Mouse (Mus musculus): ENCODE results near the gene Sacs.

DNA sequence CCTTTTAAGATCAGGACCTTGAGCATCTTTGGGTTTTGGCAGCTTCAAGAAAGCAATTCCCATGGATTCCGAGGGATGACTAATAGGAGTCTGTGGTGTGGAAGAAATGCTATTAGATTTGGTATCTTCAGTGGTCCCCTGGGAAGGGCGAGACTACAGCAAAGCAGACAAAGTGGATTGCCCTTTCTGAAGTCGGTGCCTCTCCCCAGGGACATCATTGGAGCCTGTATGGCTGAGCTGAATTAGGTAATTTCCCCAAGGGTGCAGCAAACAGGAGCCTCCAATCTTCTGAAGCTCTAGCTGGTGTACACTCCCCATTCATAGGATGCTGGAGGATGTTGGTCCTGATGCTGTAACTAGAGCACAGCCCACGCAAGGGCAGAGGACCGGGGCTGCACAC is 847 bp upstream of the Sacs start:
- TF ChIP-seq POLR2A (IDR thresholded peaks at IDR 0.05; ENCODE audit: low read depth, low read length), result no peak
- TF ChIP-seq CTCF (IDR thresholded peaks at IDR 0.05; ENCODE audit: extremely low read depth, insufficient read depth, insufficient read length, insufficient replicate concordance), result no peak

Measured in spleen, adult 2 months (tissue).